Mouse (Mus musculus): ENCODE data around the gene Fam213a. TPM values are rescaled to one million over a fixed set of nuclear protein-coding genes. Genes with fewer than 3 reads are reported as not detected.

Fam213a gene
- polyA plus RNA-seq, 1 experiment = 638 TPM

DNA sequence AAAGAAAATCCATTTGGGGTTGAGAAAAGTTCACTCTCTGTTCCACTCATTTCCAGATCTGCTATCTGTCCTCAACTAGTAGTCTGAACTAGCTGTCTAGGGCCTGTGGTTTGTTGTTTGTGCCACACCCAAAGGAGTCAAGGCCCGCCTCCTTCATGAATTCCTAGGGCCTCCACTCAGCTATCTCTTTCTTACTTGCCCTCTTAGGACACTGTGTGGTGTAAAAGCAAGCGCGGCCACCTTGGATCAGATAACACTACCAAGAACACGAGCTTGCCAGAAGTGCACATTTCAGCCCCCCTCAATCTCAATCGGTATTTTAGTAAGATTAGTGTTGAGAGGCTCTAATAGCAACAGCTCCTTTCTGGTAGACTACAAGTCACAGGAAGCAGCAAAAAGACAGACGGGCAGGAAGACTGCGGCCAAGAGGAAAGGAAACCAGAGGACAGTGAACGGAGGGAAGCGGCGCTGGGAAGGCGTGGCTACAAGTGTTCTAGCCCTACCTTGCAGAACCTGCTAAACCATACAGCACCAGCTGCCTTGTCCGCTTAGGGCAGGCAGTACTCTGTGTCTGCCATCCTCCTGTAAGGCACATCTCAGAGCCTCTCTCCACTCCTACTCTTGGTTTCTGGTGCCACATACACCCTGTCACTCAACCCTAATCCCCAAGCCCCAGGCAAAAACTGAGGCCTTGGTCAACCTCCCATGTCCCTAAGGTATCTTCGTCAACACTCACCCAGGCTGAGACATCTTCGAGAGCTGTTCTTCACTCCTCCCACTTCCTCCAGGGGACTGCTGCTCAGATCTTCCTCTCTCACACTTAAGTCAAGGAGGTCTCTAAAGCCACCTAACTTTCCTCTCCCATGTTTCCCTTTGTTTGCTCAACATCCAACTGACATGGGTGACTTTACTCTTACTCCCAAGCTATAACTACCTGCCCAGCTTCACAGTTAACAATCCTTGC is 65.9 kb downstream of the Fam213a start:
- peaks cover 49% of the 10 kb centered on the region for H3K4me1 ChIP-seq (ENCODE audit: control insufficient read depth, insufficient read depth, insufficient read length, low read length)
- no peak overlapping the region for H3K4me3 ChIP-seq (ENCODE audit: insufficient read depth, low read depth, low read length)
- peak overlapping the region; percentile 38 for H3K27ac ChIP-seq (replicated peaks; ENCODE audit: low read depth, low read length)

DNA sequence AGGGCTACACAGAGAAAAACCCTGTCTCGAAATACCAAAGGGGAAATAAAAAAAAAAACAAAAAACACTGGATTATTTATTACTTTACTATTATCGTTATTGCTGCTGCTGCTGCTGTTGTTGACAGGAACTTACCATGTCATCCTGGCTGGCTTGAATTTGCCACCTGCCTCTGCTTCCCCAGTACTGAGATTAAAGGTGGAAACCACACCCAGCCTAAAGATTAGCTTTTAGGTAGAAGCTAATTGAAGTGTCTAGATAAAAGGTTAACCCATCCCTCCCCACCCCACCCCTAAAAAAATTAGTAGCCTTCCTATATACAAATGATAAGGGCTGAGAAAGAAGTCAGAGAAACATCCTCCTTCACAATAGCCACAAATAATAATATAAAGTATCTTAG is 69.8 kb downstream of the Fam213a start:
- no peak overlapping the region for H3K27ac ChIP-seq (replicated peaks; ENCODE audit: low read depth, low read length)
- H3K4me3 ChIP-seq (ENCODE audit: insufficient read depth, low read depth, low read length) = no peak overlapping the region
- peaks cover 31% of the 10 kb centered on the region for H3K4me1 ChIP-seq (ENCODE audit: control insufficient read depth, insufficient read depth, insufficient read length, low read length)

Other genes with a start within 250 kb of the Fam213a start
- not detected in 2 replicates for gene Sh2d4b, start 120.5 kb downstream of the Fam213a start, polyA plus RNA-seq (2012; ENCODE audit: insufficient read depth, insufficient read length, missing spikeins)
- 27.1 and 43.2 TPM in 2 replicates for gene Tspan14, start 47.0 kb downstream of the Fam213a start, polyA plus RNA-seq (2012; ENCODE audit: insufficient read depth, insufficient read length, missing spikeins)
- not detected in 2 replicates for gene Dydc2, start 55.4 kb upstream of the Fam213a start, polyA plus RNA-seq (2012; ENCODE audit: insufficient read depth, insufficient read length, missing spikeins)
- gene Dydc1, start 59.1 kb upstream of the Fam213a start, polyA plus RNA-seq (2012; ENCODE audit: insufficient read depth, insufficient read length, missing spikeins) = not detected in 2 replicates
- 0.33 and 2.6 TPM in 2 replicates for gene Mat1a, start 91.2 kb upstream of the Fam213a start, polyA plus RNA-seq (2012; ENCODE audit: insufficient read depth, insufficient read length, missing spikeins)
- not detected in 2 replicates for gene Sftpa1, start 118.0 kb upstream of the Fam213a start, polyA plus RNA-seq (2012; ENCODE audit: insufficient read depth, insufficient read length, missing spikeins)
- not detected in 2 replicates for gene Mbl1, start 137.7 kb upstream of the Fam213a start, polyA plus RNA-seq (2012; ENCODE audit: insufficient read depth, insufficient read length, missing spikeins)
- gene Sftpd, start 171.4 kb upstream of the Fam213a start, polyA plus RNA-seq (2012; ENCODE audit: insufficient read depth, insufficient read length, missing spikeins) = not detected in 2 replicates